Mouse (Mus musculus) embryo, embryonic 10 days (tissue): ENCODE measurements at regions not wholly inside any gene's neighbourhood (a gene's known extent, or its start where the extent isn't known, plus 50 kb on each side); places are given as distances from the start of the nearest gene placed in this dataset.

Source experiments
- DNase-seq: peaks from one replicate; pipeline ENCODE4 v3.0.0-alpha.2; 2015; ENCODE audit warnings: low spot score

DNA sequence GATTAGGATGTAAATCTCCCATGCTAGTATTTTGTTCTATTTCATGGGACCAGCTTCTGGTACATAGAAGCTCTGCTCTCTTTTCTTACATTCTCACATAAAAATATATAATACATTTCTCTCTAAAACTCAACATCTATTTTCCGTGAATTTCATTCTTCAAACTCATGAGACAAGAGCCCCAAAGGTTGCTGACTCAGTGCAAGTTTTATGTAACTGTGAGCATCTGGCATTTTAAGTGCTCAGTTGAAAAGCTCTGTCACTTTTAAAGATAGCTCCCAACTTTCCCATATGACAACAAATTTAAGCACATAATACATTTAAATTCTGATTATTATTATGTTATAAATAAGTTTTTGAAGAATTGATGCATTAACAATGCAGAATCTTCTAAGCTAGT is 268.5 kb downstream of the AW209491 start:
- DNase-seq = no peak

DNA sequence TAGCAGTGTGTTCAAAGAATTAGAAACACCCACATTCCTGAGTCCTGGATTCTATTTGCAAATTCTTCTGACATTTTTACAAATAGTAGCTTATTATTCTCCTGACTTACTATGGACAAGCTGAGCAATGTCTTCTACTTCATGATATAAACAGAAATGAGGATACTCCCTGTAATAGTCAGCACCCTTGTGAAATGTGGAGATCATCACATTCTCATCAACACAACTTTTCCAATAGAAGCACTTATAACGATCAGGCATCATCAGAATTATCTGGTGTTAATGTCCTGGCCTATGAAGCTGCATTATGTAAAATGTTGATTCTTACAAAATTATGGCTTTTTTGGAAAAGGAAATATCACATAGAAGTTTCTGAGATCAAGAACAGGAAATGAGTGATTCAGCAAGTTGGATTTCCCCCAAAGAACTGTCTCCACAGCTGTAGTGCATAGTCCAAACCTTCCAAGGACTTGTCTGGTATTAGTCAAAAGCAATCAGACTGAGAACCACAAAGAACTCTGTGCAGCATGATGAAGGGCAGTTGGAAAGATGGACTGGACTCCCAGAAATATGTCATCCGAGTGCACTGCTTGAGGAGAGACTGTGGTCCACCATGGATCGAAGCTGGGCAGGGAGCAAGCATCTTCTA is 300.3 kb downstream of the AW209491 start:
- DNase-seq = no peak

DNA sequence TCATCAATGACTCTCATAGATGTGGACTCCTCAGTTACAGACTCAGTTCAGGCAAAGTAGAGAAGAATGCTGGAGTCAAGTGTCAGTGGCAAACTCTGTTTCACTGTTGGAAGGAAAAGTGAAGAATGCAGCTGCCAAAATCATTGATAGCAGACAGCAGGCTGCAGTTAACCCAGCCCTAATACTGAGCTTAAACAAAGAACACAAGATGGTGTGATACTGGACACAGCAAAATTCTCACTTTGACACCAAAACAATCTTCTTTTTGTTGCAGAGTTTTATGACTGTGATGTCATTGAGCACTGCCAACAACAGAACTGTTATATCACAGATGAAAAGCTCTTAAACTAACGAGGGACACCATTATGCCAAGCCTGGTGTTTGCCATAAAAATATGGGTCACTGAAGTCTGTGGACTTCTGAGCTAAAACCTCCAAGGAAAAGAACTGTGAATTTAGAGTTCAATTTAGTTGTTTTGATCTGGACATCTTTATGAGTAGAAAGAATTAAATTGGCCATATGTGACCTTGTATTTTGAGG is 336.3 kb downstream of the AW209491 start:
- DNase-seq = no peak

DNA sequence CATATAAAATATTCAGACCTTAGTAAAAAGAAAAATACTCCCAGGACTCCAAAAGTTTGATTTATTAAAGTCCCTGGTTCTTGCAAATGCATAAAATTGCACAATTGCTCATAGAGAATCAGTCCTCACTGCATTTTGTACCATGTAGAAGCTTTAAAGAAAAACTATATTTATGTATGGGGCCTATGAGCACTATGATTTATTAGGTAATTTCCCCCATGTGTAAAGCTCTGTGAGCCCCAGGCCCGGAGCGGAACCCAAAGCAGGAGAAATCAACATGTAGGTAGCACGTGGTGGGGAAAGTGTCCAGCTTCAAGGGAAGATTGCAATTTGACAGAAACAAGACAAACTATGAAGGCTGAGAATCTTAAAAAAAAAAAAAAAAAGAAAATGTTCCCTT is 372.7 kb downstream of the AW209491 start:
- DNase-seq = no peak

DNA sequence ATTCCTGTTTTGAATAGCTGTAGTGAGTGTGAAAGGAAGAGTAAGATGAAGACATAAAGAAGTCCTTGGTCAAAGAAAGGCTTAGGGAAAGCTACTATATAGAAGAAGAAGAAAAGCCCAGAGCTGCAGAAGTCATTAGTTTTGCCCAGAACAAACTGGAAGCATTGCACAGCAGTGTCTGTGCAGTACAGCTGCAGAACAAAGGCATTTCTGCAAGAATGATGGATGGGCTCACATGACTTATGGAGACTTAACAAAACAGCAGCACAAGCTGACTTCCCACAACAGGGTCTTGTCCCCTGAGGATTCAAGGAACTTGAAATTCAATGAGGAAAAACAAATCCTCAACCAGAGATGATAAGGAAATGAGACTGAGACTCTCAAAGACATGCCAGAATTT is 381.7 kb downstream of the AW209491 start:
- peak; percentile 77 for DNase-seq

DNA sequence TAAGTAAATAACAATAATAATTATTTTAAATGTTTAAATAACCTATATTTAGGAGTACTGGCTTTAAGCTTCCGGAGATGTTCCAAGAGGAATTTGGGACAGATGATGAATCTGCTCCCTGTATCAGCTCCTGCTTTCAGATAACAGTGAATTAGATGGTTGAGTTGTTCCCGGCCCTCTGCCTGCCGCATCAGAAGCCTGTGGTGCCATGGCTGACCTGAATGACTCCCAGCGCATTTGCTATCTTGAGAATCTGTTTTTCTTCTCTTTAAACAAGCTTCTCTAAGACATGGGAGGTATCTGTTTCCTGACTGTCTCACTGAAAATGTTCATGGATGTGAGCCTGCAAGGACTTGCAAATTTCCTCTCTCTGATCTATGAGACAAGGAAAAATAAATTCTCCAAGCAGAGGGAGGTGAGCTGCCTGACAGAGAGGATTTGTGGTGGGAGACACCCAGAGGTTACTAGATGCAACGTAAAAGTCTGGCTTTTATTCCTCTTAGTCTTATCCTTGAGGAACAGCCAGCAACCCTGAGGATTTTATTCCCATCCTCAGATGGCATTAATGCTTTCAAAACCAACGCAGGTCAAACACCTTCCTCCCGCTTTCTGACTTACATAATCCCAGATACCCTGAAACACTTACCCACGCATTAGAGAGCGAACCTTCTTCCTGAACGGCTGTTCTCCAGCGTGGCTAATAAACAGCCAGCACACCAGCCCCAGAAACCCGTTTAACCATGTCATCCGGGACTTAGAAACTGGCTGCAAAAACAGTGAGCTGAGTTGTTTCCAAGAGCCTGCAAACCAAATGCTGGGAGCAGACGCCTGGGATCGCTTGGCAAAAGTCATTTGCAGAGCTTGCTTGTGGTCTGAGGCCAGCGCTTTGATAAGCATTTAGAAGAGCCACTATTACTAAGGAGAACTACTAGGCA is 389.1 kb downstream of the AW209491 start:
- peak; percentile 7 for DNase-seq

DNA sequence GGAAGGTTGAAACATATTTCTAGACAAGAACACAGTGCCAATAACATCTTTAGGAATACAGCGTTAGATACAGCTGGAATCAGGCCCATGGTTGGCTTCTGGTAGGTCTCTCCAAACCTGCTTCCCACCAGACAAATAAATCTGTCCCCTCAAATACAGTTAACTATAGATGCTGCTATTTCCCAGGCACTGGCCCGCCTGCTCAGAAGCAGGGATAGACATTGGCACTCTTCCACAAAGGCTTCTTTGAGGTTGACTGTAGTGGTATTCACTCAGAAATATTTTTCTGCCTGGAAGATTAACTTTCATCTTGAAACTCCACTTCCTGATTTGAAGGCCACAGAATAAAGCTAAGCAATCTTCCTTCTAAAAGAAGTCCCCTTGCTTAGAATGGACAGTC is 396.6 kb downstream of the AW209491 start:
- DNase-seq = no peak

DNA sequence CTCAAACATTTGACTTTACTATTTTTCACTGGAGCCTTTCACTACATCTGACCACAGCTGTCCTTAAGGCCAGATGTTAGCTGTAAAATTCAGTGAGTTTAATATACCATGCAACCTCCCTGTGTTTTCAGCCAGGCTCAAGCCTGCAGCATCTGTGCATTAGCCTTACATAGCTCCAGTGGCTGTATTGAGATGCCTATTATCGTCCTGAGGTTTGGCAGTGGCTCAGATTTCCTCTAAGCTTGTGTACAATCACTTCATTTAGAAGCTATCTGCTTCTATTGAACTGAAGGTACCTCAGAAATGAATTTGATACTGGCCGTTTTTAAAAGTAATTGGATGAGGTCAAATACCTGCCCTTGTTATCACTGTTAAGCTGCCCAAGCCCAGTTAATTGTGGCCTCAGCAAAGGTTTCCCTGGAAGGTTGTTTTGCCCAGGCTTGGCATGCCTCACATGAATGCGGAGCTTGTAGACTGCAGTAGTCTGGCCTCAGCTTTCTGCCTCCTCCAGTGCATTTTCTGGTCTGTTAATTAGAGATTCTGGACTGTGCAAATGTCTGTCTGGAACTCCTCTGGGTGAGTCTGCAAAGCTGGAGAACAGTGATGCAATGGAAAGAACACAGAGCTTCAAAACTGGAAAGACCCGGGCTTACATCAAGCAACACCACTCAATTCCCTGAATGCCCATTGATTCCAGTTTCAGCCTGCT is 410.2 kb upstream of the Gli3 start:
- peak; percentile 18 for DNase-seq

DNA sequence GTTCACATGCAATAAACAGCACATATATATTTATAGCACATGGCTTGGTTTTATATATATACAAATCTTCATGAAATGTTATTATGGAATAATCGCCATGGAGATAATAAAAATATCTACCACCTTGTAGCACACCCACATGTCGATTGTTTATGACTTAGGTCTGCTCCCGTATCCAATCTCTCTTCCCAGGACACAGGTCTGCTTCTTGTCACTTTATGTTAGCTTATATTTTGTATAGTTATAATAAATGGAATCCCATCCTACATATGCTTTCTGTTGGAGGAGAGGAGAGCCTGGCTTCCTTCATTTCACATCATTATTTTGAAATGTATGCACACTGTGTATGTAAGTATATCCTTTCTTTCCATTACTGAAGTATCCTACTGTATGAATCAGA is 408.3 kb upstream of the Gli3 start:
- no peak for DNase-seq

DNA sequence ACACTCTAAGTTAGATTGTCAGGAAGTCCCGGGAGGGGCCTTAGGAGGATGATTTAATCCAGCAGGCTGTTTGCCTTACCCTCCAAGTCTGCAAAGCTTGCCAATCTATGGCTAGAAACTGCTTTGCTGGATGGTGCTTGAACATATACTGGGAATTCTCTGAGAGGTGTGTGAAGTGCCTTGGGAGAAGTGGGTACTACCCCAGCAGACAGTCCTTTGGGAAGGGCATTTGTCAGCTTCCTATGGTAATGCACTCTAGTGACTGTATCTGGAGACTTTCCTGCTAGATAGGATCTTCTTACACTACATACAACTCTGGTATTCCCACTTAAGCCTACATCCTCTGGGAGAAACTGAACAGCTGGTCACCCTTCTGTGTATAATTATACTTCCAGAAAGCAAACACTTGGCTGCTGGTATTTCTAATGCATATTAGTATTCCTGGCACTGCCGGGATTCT is 384.4 kb upstream of the Gli3 start:
- no peak for DNase-seq

DNA sequence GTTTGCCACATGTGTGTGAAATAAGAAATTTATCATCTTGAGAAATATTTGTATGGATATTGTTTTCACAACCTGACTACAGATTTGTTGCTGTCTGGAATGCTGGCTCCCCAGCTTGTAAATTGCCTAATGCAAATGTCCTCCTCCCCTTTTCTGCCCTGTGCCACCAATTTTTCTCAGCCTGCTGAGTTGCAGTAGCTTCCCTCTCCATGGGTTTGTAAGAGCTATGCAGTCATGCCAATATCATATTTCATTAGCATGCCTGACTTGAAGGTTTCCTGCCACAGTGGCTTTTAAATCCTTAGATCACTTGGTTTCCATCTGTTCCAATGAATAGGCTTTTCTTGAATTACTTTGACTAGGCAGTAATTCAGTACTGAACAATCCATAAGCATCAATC is 383.9 kb upstream of the Gli3 start:
- no peak for DNase-seq

DNA sequence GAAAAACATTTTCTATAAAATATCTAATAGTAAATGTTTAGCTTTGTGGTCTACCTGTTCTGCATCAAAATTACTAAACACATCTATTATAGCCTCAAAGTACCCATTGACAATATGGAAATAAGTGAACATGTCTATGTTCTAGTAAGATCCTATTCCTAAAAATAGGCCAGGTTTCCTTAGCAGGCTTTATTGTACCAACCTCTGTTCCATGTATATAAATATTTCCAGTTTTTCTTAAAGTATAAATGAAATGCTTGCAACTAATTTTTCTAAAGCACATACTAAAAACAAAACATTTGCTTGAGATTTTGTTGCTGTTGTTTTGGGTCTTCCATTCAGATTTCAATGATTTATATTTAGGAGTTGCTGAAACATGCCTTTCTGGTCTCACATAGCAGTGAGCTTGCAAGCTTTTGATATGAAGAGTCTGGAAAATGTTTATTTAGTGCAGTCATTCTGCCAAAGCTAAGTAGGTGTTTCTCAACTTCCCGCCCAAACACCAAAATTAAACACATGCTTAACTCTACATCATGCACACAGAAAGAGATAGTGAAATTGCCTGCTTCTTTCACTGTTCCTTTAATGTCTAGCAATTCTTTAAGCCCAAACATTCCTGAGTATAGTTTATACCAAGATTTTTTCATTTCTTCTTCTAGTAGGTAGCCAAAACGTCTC is 380.6 kb upstream of the Gli3 start:
- no peak for DNase-seq

DNA sequence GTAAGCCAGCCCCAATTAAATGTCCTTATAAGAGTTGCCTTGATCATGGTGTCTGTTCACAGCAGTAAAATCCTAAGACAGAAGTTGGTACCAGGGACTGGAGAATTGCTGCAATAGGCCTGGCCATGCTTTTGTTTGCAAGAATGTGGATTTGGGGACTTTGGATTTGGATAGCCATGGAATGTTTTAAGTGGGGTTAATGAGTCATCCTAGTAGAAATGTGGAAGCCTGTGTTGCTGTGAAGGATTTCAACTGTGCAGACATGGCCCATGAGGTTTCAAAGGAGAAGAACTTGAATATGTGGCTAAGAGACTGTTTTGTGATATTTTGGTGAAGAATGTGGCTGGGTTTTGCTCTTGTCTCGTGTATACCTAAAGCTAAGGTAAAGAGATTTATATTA is 368.2 kb upstream of the Gli3 start:
- DNase-seq = no peak

DNA sequence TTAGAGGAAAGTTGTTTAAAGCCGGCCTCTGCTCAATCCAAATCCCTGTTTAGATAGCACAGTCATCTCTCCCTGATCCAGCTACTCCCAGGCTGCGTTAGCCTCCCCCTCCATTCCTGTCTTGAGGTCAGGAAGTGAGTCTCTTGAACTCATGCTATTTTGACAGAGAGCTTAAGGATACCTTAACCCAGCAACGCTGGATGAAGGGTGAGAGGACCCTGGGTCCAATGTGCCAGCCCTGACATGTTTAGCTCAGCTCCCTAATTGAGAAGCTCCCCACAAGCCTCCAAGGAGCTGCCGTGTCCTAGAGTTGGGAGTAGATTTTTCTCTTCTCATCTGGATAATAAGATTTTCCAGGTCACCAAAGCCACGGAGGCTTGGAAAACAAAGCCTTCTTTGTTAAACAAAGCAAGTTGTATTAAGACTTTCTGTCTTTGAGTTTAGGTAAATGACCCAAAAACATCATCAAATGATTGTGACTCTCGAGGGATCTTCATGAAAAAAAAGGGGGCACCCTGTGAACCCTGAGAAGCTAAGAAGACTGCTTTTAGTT is 355.2 kb upstream of the Gli3 start:
- DNase-seq = peak; percentile 52

DNA sequence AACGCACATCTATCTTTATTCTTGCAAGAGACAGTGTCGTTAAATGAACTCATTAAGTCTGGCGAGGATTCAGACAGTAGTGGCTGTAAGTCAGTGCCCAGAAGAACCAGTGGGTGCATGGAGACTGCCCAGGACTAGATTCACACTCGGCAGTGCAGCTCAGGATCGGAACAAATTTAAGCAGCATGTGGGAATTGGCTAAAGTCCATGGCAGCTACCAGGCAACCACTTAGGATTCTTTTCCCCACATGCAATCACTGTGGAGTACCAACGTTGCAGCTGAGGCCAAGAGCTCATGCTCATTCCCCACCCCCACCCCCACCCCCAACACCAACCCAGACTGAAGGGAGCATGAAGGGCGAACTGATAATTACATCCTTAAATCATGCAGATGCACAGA is 349.7 kb upstream of the Gli3 start:
- no peak for DNase-seq

DNA sequence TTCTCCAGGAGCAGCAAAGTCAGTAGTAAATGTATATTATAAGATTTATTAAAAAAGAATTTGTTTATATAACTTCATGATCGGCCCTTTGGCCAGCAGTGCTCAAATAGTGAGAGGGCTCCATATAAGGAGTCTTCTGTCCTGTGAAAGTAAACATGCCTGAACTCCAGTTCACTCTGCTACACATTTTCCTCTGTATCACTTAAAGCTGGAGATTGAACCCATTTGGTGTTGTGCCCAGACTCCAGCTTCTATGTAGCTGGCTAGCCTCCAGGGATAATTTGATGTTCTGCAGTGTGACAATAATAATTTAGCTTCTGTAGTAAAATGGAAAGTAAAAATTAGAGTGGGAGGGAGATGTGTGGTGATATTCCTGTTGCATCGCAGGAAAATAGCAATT is 332.8 kb upstream of the Gli3 start:
- DNase-seq = no peak

DNA sequence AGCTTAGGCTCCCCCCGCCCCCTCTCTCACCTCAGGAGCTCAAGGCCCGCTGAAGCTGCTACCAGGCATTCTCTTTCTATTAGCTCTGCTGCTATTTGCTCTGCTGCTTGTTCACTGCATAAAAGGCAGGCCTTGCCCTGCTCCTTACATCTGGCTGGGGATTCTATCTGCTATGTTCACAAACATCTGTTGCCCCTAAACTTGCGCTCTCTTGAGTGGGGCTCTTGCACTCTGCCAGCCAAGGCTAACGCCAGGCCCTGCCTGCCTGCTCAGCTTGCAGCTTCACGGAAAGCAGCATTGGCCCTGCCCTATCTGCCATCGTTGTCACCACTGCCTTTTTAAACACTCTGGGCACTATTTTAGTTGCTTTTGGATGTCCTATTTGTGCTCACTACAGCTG is 316.9 kb upstream of the Gli3 start:
- DNase-seq = no peak

DNA sequence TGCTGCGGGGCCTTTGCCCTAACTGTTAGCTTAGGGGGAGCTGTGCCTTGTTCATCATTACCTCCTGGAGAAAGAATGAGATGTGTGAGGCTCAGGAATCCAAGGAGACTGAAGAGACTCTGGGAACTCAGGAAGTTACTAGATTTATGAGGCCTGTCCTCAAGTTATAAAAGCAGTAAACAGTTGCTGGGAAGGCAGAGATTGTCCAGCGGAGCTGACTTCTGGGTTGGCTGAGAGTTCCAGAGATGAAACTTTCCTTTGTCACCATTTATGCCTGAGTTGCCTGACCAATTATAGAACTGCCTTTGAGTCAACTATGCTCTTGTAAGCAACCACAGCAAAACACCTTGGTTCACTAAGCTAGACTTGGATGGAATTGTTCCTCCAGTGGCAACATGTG is 282.1 kb upstream of the Gli3 start:
- peak; percentile 13 for DNase-seq

DNA sequence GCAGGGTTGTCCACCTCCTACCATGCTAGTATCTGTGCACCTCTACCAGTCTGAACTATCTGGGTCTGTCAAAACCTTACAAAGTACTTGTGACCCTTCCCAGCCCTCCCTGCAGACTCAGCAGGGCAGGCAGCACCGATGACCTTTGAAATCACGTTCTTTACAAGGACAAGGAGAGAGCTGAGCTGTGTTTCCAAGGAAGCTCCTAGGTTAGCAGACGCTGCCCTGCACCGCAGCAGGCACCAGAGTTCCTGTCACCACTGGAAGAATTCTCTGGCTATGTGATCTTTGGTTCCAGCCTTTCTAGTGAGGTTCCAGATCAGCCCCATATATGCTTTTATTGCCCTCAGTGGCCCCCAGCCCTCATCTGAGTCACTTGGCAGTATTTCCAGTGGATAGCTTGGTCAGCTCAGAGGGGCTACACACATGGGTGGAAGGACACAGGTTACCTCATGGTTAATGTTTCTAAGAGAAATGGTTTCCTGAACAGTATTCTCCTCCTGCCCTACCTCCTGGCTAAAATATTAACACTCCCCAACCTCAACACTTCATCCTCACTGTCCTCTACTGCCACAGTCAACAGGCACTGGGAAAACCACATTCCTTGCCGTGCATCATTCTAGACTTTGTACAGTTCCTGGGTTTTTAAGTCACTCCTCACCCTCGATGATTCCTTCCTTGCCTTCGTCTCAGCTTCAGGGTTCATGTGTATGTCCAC is 251.2 kb upstream of the Gli3 start:
- DNase-seq = no peak

DNA sequence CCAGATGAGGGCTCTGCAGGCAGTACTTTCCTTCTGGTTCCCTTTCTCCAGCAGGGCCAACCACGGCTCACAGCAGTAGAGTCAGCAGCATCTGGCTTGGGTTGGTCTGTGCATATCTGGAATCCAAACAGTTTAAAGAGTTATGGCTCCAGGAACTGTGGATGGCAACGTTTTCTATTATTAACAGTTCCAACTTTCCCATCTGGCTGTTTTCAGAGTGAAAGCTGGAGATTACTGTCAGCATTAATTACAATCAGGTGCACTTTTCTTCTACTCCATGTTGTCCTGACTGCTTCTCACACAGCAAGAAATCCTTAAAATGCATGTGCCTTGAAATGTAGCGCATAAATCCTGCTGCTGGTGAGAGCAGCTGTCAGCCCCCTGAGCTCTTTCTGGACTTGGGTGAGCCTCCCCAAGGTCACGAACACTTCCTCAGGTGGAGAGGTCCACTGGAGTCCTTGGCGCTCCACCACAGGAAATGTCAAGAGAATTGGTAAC is 250.6 kb upstream of the Gli3 start:
- peak; percentile 10 for DNase-seq

DNA sequence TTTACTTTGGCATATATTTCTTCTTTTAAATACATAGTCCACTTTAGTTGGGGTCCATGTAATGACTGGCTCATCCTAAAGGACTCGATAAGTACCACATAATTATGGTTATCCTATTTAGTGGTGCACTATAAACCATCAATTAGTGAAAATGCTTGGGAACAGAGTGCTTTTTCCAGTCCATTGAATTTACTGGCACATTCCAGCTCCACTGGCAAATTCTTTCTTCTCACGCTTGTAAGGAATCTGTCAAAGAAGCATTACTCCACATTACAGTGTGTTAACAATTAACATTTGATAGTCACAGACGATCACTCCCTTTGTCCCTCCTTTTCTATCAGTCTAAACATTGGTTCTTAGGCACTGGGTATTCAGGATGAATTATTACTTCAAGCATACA is 241.7 kb upstream of the Gli3 start:
- DNase-seq = no peak
